Mouse (Mus musculus) bone marrow macrophage, adult 2 months (primary cell): ENCODE results near the gene Nlrp6.
"Not testable (repeated sequence)": the region's sequence is repeated elsewhere in the genome, so short reads cannot be mapped to it uniquely, and the experiment has no call there.

Experiments used
- CTCF ChIP-seq: IDR thresholded peaks from 2 replicates; pipeline ENCODE4 v1.5.1; 2012; ENCODE audit warnings: low read depth, mild to moderate bottlenecking, low read length, moderate library complexity
- POLR2A ChIP-seq: IDR thresholded peaks from 2 replicates; pipeline ENCODE4 v1.6.1; 2012; ENCODE audit warnings: mild to moderate bottlenecking, low read depth, low read length, borderline replicate concordance

- not testable (repeated sequence) for TF ChIP-seq CTCF, POLR2A
These were observed 48.0 kb downstream of the Nlrp6 start for GRCm38 (mm10) chr7:140968710-140969109.
